Mouse (Mus musculus): ENCODE measurements at regions not wholly inside any gene's neighbourhood (a gene's known extent, or its start where the extent isn't known, plus 50 kb on each side); places are given as distances from the start of the nearest gene placed in this dataset.

DNA sequence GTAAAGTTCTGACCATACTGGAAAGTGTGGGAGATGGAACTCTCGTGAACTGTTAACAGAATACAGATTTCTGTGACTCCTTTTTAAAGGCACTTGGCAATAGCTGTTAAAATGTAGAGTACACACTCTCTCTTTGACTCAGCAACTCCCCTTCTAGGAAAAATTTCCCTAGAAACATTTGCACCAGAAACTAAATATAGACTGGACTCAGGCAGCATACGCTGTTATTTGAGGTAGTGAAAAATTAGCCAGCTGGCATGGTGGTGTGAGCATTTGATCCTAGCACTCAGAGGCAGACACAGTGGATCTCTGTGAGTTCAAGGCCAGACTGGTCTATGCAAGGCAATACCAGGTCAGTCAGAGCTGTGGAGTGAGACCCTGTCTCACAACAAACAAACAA, 215.5 kb upstream of the Amigo2 start:
- no peak for TF ChIP-seq CTCF (IDR thresholded peaks at IDR 0.05; ENCODE audit: low read depth, low read length)
- TF ChIP-seq POLR2A (IDR thresholded peaks at IDR 0.05; ENCODE audit: insufficient read depth, low read length), result no peak
- no peak for TF ChIP-seq EP300 (IDR thresholded peaks at IDR 0.05; ENCODE audit: insufficient read depth, low read depth, low read length)

Measured in ES-Bruce4 (cell line).